Mouse (Mus musculus) common myeloid progenitor, adult 5-6 weeks (primary cell): Measurements from ENCODE around the gene Gosr2. TPM values are rescaled to one million over a fixed set of nuclear protein-coding genes. Genes with fewer than 3 reads are reported as not detected.

Experiments
- ATAC-seq: replicated peaks from 2 replicates; pipeline ENCODE4 v1.8.0; 2016; ENCODE audit warnings: low read depth, mild to moderate bottlenecking, moderate TSS enrichment, inconsistent platforms; ENCODE audit not compliant: poor library complexity, severe bottlenecking
- total RNA-seq: library from RNA; stranded (forward); fragments of 200-1000, 187-1606 nt; gene quantifications from 2 replicates; pipeline ENCODE4 v1.2.3, GENCODE M21; 2017

Gosr2 gene
- total RNA-seq, 1 experiment from 2014 or later = 42.9 TPM

- ATAC-seq = no peak
Observed at GRCm38 (mm10) chr11:103693241-103693640, 4.5 kb downstream of the Gosr2 start.

- no peak for ATAC-seq
Observed at GRCm38 (mm10) chr11:103691036-103691435, 6.7 kb downstream of the Gosr2 start.

- 0 out of 2 replicates have a peak, but pooled peaks have one; percentile 13 for ATAC-seq
Observed at GRCm38 (mm10) chr11:103688980-103689378, 8.7 kb downstream of the Gosr2 start.

- ATAC-seq = peak; percentile 66
Observed at GRCm38 (mm10) chr11:103688271-103688979, 9.3 kb downstream of the Gosr2 start.

GRCm38 (mm10) chr11:103686706-103687105 is 11.0 kb downstream of the Gosr2 start:
- ATAC-seq = peak; percentile 27

- ATAC-seq = peak; percentile 76
Observed at GRCm38 (mm10) chr11:103685261-103685736, 12.4 kb downstream of the Gosr2 start.

GRCm38 (mm10) chr11:103683667-103684334 is 13.9 kb downstream of the Gosr2 start:
- no peak for ATAC-seq

- peak; percentile 78 for ATAC-seq
Observed at GRCm38 (mm10) chr11:103677042-103677441, 20.7 kb downstream of the Gosr2 start.

GRCm38 (mm10) chr11:103675556-103675955 is 22.1 kb downstream of the Gosr2 start:
- peak; percentile 78 for ATAC-seq

GRCm38 (mm10) chr11:103666907-103667426 is 30.7 kb downstream of the Gosr2 start:
- no peak for ATAC-seq

- no peak for ATAC-seq
Observed at GRCm38 (mm10) chr11:103666181-103666906, 31.4 kb downstream of the Gosr2 start.

- no peak for ATAC-seq
Observed at GRCm38 (mm10) chr11:103665695-103666094, 32.0 kb downstream of the Gosr2 start.

GRCm38 (mm10) chr11:103663119-103663518 is 34.6 kb downstream of the Gosr2 start:
- ATAC-seq = no peak

- ATAC-seq = no peak
Observed at GRCm38 (mm10) chr11:103662546-103662945, 35.2 kb downstream of the Gosr2 start.

- no peak for ATAC-seq
Observed at GRCm38 (mm10) chr11:103661863-103662262, 35.8 kb downstream of the Gosr2 start.

- no peak for ATAC-seq
Observed at GRCm38 (mm10) chr11:103658189-103658588, 39.5 kb downstream of the Gosr2 start.

GRCm38 (mm10) chr11:103656520-103656919 is 41.2 kb downstream of the Gosr2 start:
- ATAC-seq = peak; percentile 56; the same call in 1 of the 2 replicates

GRCm38 (mm10) chr11:103653359-103653965 is 44.2 kb downstream of the Gosr2 start:
- ATAC-seq = no peak

GRCm38 (mm10) chr11:103651426-103651825 is 46.3 kb downstream of the Gosr2 start:
- ATAC-seq = no peak

- no peak for ATAC-seq
Observed at GRCm38 (mm10) chr11:103649983-103650493, 47.7 kb downstream of the Gosr2 start.
